Mouse (Mus musculus) layer of hippocampus, adult 8-10 months (tissue): ENCODE results near the gene Dnah1. TPM values are rescaled to one million over a fixed set of nuclear protein-coding genes. Genes with fewer than 3 reads are reported as not detected.

Source experiments
- DNase-seq, 2 experiments: peaks; one replicate each; pipeline ENCODE4 v3.0.0; 2022; ENCODE audit warnings: low spot score in 2 of 2
- total RNA-seq, 4 experiments: library from RNA; stranded (reverse); gene quantifications; 2 replicates each; pipeline ENCODE4 v1.2.4; 2022

Gene Dnah1
- total RNA-seq, result 1 to 10 TPM; 4.4 to 6.4 (median 5.9) TPM

DNA sequence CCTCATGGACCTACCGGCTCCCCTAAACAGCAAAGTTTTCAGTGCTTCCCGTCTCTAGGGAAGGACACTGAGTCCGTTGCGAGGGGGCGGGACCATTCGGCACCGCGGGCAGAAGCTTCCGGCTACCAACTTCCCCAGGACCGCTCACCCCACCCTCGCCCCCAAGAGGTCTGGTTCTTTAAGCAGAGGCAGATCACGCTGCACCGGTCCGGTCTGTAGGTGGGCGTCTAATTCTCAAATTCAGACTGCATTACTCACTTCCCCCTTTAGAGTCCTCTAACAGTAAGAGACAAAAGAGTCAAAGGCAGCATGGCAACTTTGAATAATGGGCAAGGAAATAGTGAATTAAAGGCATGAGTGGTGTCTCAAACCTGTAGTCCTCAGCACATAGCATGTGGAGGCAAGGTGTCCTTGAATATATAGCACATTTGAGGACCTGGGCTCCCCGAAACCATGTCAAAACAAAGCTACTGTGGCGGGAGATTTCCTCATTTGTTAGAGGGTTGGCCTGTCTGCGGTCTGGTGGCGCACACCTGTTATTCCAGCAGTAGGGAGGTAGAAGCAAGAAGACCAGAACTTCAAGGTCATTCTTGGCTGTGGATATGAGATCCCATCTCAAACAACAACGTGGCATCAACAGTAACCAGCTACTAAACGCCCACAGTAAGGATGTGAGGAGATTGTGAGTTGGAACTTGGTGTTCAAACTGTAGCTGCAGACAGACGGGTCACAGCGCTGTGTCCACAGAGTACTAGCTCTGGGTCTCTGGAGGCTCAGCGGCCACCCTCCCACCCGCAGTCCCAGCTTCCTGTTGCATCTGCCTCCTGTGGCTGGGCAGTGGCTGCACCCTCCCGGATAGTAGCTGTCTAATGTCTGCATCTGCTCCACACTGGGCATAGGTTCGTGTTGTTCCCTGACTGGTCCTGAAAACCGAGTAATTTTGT lies at the start of gene Dnah1:
TSS of gene Dnah1 (minus strand) at position 48 of the 944 bp plus-strand sequence.
- DNase-seq, result no peak

DNA sequence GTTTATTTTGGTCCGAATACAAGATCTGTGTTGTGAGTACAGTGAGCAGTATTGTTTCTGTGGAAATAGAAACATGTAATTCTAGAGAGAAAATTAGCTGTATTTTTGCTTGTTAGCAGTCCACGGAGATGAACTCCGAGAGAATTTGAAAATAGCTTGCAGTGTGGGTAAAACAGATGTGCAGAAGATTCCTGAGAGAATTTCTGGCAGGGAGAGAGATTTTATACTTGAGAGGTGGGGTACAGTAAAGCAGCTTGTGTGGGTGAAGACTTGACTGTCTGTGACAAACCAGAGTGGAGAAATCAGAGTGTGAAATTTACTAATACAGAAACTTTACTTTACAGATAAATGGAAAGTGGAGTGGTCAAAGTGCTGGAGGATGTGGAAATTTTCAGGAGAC lies 45.7 kb upstream of the Dnah1 start:
- DNase-seq, result no peak

DNA sequence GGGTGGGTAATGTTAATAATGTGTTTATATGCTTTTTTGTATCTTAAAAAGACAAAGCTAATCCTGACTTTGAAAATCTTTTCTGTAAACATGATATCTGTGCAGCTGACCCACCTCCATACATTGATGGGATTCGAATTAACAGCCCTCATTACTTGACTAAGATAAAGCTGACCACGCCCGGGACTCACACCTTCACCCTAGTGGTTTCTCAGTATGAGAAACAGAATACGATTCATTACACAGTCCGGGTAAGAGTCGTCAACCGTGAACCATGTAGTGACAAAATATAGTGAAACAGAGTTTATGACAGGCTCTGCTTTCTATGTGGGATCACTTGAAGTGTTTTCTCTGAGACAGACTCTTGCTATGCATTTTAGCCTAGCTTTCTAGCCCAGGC lies 44.3 kb upstream of the Dnah1 start:
- DNase-seq, result no peak

DNA sequence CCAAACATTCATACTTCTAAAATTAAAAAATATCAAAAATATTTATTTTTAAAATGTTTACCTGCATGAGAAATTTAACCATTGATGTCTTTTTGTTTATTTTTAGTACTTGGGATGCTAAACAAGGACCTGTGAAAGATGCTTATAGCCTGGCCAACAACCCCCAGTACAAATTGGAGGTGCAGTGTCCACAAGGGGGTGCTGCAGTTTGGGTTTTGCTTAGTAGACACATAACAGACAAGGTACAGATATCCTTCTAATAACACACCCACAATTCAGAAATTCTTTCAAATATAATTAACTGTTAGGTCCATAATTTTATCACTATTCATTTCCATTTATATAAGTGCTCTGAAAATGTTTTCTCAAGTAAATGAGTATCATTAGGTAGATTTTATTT lies 41.7 kb upstream of the Dnah1 start:
- peak in 1 of 2 experiments; percentile 75 for DNase-seq

DNA sequence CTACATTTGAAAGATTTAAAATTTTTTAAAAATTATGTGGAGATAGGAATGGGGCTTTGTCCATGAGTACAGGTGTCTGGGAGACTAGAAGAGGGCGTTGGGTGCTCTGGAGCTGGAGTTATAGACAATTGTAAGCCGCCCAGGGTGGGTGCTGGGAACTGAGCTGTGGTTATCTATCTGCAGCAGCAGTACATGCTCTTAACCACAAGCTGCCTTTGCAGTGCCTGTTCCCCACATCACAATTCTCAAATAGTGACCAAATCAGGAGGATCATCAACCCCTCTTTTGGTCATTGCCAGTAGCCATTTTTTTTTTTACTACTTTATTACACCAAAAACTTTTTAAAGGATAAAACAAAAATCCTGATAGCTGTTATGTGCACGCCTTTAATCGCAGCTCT lies 40.9 kb upstream of the Dnah1 start:
- no peak for DNase-seq

DNA sequence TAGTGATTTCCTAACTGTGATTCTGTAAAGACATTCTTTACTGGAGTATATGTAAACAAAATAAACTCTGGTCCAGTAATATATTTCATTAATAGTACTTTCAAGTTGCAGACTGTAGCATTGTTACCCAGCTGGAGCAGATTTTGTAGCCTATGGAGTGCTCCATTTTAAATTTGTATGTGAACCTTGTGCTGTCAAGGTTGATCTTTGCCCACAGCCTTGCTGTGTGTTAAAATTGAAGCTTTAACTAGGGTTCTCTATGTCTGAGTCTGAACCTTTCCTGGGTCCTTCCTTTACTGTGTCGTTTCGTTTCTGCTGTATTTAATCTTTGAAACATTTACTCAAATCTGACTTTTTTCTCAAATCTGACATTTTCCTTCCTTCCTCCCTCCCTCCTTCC lies 38.5 kb upstream of the Dnah1 start:
- DNase-seq, result no peak

DNA sequence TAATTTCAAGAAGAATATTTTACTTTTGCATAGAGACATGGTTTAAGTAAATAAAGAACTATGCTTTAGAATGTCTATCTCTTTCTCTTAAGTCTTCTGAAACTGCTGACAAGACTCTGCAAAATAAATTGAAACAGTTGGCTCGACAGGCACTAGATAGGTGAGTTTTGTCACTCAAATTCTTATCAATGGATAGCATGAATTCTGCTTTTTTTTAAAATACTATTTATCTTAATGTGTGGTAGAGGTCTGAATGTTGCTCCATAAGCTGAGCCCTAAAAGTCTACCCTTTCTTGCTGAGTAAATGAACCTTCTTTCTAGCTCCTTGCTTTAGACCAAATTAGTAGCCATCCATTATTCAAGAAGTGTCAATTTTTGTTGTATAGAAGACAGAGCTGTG lies 21.7 kb upstream of the Dnah1 start:
- no peak for DNase-seq

DNA sequence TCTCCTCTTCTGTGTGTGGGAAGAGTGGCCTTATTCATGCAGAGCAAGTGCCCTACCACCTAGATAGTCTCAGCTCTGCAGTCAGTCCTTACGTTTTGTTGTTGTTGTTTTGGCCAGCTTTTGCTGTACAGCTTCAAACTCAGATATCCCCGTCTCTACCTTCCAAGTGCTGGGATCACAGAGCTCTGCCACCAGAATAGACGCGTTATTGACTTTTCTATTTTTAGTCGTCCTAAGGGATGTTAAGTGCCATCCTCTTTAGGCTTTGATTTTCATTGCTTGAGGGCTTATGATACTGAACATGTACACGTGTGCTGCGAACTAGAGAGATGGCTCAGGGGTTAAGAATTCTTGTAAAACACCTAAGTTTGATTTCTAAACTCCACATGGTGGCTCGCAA lies 19.5 kb upstream of the Dnah1 start:
- DNase-seq, result no peak

DNA sequence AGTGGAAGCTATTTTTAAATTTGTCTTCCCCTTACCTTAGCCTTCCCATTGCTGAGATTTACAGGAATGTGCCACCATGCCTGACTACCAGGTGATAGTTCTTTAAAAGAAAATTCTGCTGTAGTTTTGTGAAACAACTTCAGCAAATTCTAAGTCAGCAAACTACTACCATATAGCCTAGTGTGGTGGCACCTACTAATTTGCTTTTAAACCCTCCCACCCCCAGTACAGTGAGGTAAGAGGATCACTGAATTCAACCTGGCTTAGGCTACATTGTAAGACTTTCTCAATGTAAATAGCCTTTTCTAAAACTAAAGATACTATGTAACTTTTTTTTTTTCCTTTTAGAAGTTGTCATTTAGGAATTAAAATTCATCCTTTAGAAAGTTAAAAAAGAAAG lies 14.3 kb upstream of the Dnah1 start:
- no peak for DNase-seq

DNA sequence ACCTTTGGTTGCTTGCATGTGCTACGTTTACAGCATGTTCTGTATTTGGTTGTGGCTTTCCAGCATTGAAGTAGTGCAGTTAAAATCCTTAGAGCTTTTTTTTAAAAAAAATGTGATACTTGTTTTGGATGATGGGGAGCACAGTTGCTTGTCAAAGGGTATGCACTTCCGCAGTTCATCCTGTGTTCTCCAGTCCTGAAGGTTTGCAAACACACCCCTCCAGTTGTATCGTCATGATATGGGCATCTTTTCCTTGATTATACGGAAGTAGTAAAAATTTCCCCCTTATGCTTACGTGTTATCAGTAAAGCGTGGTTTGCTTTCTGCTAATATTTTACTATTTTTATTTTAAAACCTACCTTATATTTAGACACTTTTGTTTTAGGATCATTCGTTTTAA lies 13.7 kb upstream of the Dnah1 start:
- no peak for DNase-seq

DNA sequence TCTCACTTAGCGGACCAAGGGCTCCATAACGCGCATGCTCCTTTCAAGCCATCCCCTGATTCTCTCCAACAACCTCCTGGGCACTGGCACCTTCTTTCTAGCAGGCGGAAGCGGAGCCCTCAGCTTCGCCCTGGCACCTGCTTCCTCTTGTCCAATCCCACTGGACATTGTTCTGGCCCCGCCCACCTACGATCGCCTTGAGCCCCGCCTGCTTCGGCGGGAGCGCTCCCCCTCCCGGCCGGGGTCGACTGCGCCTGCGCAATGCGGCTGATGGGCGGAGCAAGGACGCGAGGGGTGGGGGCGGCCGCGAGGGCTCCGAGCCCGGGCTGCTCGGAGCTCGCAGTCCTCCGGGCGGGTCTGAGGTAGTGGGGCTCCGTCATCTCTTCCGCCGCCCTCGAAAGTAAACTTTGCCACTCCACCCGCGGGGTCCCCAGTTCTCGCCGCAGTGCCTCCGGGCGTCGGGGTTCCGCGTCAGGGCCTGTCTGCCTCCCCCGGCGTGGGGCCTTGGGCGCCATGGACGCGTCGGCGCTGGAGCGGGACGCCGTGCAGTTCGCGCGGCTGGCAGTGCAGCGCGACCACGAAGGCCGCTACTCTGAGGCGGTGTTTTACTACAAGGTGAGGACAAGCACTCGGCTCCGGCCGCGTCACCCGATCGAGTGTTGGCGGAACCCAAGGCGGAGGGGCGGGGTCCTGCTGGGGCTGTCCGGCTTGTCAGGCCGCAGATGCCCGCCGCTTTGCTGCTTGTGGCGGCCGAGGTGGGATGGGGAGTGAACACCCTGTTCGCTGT lies 12.9 kb upstream of the Dnah1 start, which contains the start of gene Capn7:
TSS of gene Capn7 (plus strand) at position 270 of the 787 bp plus-strand sequence.
- peak; percentile 96 to 97 for DNase-seq

DNA sequence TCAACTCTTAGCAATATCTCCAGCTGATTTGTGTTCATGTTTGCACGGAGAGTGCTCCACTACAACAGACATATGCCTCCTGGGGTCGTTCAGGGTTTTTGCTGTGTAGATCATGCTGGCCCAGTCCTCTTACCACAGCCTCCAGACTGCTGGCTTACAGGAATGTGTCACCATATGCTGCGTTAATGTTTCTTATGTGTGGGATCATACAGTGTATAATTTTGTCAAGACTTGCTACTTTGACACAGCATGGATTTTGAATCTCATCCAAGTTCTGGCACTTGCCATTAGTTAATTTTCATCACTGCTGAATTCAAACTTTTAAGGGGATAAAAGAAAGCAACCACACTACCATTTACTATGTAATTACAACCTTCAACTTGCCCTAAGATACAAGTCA lies 12.1 kb upstream of the Dnah1 start:
- DNase-seq, result no peak

DNA sequence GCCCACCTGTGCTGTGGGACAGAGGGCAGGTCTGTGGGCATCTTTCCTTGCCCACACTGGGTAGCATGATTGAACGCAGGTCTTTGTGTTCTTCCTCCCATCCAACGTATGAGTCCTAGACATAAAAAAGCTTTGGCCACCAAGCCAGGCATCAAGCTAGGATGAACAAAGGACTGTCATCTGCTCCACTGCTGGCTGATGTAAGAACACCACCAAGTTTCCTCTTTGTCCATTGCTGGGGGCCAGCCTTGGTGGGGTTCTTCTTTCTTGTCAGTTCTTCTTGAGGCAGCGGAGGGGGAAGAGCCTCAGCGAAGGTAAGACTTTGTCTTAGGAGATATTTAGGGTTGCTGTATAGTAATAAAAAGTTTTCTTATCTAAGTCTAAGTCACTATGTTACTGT lies 7.3 kb upstream of the Dnah1 start:
- no peak for DNase-seq

DNA sequence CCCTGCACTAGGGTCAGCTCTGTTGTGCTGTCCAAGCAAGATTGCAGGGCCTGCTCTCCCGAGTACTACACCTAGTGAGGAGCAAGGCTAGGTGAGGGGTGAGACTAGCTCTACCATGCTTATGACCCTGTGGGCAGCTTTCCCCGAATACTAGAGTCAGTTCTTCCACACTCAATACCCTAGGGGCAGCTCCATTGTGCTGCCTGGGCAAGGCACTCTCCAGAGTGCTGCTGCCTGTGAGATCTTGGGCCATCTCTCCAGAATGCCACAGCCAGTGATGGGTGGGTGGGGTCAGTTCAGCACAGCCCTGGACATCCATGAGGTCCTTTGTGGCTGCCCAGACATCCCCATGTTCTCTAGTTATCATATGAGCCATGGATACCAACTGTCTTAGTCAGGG lies 6.0 kb upstream of the Dnah1 start:
- no peak for DNase-seq

DNA sequence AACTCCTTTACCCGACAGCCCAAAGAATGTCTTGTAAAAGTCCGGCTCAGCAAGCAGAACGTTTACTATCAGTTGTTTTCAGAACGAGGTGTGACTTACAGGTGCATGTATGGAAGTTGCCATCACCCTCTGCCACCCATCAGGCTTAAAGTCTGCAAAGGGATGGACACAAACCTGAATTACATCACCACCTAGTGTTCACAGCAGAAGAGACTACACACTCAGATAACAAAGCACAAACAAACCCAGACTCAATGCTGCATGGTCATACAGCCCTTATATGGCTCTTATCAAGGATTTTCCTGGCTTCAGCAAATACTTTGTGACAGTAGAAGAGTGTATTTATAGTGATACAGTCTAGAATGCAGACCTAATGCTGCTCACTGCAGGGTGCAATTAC lies 4.0 kb upstream of the Dnah1 start:
- DNase-seq, result no peak

DNA sequence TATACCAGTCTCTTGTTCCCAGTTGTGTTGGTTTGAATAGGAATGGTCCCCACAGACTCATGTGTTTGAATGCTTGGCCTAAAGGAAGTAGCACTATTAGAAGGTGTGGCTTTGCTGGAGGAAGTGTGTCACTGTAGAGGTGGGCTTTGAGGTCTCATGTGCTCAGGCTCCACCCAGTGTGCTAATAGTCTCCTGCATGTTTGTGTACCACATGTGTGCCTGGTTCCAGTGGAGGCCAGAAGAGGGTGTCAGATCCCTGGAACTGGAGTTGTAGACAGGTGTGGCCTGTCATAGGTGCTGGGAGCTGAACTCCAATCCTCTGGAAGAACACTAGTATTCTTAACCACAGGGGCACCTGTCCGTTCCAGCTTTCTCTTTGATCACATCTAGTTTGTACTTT lies 3.5 kb upstream of the Dnah1 start:
- DNase-seq, result no peak

DNA sequence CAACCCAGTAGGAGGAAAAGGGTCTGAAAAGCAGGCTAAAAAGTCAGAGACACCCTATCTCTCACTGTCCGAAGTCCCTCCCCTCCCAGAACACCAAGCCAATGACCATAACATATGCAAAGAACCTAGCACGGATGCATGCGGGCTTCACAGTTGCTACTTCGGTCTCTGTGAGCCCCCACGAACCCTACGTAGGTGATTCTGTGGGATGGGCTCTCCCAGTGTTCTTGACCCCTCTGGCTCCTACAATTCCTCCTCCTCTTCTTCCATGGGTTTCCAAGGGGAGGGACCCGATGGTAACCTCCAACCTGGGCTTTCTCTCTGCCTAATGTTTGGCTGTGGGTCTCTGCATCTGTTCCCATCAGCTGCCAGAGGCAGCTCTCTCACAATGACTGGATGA lies 3.1 kb upstream of the Dnah1 start:
- DNase-seq, result no peak

DNA sequence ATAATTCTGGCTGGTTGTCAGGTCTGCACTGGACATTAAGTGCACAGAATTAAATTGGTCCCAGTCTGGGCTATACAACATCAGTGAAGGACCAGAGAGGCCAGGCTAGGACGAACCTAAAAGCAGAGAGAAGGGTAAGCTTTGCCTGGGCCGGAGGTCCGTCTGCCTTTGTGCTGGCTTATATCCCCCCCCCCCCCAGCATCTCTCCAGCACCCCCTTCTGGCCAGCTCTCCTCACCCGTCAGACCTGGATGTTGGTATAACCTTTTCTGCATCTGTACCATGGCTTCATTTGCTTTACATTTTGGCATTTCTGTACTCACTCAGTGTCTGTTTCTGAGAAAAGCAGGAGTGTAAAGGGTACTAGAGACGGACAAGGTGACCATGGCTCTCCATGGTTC lies 1.9 kb upstream of the Dnah1 start:
- DNase-seq, result no peak

DNA sequence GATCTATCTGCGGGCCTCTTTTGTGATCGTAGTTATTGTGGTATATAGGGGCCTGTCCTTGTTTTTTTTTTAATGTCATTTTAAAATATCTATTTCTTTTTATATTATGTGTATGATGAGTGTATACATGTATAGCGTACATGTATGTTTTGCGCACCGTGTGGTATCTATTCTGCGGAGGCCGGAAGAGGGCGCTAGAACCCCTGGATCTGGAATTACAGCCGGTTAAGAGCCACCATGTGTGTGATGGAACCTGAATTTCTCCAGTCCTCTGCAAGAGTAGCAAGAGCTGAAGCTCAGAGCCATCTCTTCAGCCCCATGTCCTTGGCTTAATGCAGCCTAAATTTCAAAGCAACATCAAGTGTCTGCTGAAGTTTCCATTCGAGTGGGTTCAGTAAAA lies 1.2 kb upstream of the Dnah1 start:
- DNase-seq, result no peak

DNA sequence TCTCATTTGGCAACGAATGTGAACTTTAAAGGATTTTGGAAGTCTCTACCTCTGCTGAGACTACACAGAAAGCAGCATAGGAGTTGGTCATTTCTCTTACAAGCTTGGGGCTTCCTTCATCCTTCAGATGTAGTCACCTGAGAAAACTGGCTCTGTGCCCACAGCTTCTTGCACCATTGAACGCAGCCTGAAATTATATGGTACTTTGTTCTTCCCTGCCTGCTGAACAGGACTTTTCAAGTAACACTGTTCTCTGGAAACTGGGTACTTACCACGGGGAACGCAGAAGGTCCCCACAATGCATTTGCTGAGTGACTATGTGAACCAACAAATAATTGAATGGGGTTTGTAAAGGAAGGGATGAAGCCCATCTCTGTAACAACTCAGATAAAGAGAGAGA lies 507 bp downstream of the Dnah1 start:
- no peak for DNase-seq

DNA sequence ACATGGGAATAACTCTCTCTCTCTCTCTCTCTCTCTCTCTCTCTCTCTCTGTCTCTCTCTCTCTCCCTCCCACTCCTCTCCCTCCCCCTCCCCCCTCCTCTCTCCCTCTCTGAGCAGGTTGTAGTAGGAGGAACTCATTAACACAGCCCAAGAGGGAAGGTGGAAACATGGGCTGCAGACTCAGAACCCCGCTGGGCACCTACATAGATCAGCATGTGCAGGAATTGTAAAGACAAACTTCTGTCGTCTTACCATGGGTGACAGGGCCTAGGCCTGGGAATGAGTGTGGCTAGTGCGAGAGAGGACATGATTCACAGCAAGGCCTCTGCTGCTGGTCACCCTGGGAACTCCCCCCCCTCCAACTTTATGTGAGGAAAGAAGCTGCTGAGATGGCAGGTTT lies 1.5 kb downstream of the Dnah1 start:
- DNase-seq, result no peak

DNA sequence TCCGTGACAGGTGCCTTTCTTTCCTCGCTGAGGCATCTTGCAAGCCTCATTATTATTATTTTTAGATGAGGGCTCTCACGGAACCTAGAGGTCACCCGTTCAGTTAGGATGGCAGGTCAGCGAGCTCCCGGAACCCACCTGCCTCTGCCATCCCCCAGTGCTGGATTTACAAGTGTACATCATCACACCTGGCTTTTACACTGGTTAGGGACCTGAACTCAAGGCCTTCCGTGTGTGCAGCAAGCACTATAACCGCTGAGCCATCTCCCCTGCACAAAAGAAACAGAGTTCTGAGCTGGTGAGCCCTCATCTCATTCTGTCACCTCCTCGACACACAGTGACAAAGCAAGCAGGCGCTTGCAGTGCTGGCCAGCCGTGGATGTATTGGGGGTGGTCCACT lies 2.5 kb downstream of the Dnah1 start:
- no peak for DNase-seq

DNA sequence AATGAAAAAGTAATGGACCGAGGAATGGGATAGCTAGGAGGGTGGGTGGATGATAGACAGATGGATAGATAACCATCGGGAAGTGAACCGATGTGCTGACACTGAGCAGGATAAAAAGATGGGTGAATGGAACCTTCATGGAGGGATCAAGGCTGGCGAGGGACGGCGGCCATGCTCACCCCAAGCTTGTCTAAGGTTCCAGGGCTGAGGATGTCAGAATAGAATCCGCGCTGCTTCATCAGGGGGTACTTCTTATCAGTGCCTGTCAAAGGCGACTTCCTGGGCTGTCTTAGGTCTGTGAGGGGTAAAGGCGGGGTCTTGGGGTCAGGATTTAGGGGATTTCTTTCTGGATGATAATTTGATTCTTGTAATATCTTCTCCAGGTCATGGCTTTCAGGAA lies 4.2 kb downstream of the Dnah1 start:
- no peak for DNase-seq
